Mouse (Mus musculus): ENCODE data around the gene Crbn.

GRCm38 (mm10) chr6:106793621-106794020 is 6.3 kb downstream of the Crbn start:
- no peak for TF ChIP-seq POLR2A (IDR thresholded peaks at IDR 0.05; ENCODE audit: low read depth, low read length)
- no peak for TF ChIP-seq CTCF (conservative IDR thresholded peaks at IDR 0.05; ENCODE audit: insufficient read depth, insufficient read length, low read depth, low read length)

All from kidney, adult 2 months (tissue).